Mouse (Mus musculus): Measurements from ENCODE around the gene Carmil1.

DNA sequence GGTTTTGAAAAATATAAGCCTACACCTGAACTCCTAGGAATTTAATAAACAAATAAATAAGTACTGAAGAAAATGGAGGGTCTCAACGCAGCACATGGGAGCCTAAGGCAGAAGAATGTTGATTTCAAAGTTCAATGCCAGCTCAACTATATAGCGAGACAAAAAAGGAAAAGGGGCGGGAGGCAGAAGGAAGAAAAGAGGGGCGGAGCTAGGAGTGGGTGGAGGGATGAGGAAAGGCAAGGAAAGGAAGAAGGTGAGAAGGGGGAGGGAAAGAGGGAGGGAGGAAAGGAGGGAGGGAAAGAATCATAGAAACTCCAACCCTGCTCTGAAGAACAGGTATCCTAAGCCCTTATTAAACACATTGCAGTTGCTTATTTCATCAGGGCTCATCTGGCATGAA is 119.5 kb downstream of the Carmil1 start:
- TF ChIP-seq CTCF (IDR thresholded peaks at IDR 0.05; ENCODE audit: low read depth, low read length) = no peak
- TF ChIP-seq POLR2A (IDR thresholded peaks at IDR 0.05; ENCODE audit: extremely low read depth, insufficient read depth, low read length) = no peak

Measured in liver, adult 2 months (tissue).